Mouse (Mus musculus): ENCODE results near the gene Cwf19l1.

Gene Cwf19l1

GRCm38 (mm10) chr19:44111706-44112105 is 24.0 kb downstream of the Cwf19l1 start:
- DNase-seq (ENCODE audit: low read depth): peak; percentile 28

GRCm38 (mm10) chr19:44110356-44110755 is 25.3 kb downstream of the Cwf19l1 start:
- no peak for DNase-seq (ENCODE audit: low read depth)

DNA sequence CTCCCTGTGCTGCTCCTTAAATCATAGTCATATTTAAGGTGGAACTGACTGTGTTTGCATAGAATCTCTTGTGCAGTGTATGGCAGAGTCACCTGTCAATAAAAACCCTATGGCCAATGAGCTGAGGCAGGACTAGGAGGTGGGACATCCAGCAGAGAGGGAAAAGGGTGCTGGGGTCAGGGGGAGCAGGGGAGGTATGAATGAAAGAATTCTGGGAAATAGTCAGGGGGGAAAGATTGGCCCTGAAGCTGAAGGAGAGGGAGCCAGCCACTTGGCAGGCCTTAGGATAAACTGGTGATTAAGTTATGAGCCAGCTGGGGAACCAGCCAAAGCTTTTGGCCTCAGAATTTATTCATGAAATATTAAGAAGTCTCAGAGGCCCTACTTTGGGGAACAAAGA is 26.7 kb downstream of the Cwf19l1 start:
- no peak for DNase-seq (ENCODE audit: low read depth)

- no peak for DNase-seq (ENCODE audit: low read depth)
Measured at GRCm38 (mm10) chr19:44107661-44108521, 27.8 kb downstream of the Cwf19l1 start.

GRCm38 (mm10) chr19:44106831-44107660 is 28.6 kb downstream of the Cwf19l1 start, which contains the start of gene Chuk:
TSS of gene Chuk (minus strand) at chr19:44107480.
- peak; percentile 97 for DNase-seq (ENCODE audit: low read depth)

GRCm38 (mm10) chr19:44104393-44104792 is 31.3 kb downstream of the Cwf19l1 start:
- no peak for DNase-seq (ENCODE audit: low read depth)

DNA sequence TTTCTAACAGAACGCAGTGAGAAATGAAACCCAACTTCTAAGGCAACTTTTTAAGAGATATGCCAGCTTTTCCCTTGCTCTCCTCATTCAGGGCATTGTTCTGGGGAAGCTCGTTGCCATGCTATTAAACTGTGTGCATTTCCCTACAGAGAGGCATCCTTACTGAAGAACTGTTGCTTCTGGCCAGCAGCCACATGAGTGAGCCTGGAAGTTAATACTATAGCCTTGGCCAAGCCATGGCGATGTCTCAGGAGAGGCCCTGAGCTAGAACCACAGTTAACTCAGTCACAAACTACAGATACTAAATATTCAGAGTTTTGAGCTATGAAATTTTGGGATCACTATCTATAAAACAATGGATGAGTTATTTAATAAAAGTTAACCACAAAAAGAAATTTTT is 32.7 kb downstream of the Cwf19l1 start:
- no peak for DNase-seq (ENCODE audit: low read depth)

- DNase-seq (ENCODE audit: low read depth): no peak
Measured at GRCm38 (mm10) chr19:44100840-44101239, 34.8 kb downstream of the Cwf19l1 start.

GRCm38 (mm10) chr19:44086278-44086677 is 49.4 kb downstream of the Cwf19l1 start:
- no peak for DNase-seq (ENCODE audit: low read depth)

GRCm38 (mm10) chr19:44080920-44081319 is 54.8 kb downstream of the Cwf19l1 start:
- no peak for DNase-seq (ENCODE audit: low read depth)

- no peak for DNase-seq (ENCODE audit: low read depth)
Measured at GRCm38 (mm10) chr19:44080023-44080422, 55.7 kb downstream of the Cwf19l1 start.

- DNase-seq (ENCODE audit: low read depth): no peak
Measured at GRCm38 (mm10) chr19:44077024-44077423, 58.7 kb downstream of the Cwf19l1 start.

GRCm38 (mm10) chr19:44076457-44076856 is 59.2 kb downstream of the Cwf19l1 start:
- no peak for DNase-seq (ENCODE audit: low read depth)

DNA sequence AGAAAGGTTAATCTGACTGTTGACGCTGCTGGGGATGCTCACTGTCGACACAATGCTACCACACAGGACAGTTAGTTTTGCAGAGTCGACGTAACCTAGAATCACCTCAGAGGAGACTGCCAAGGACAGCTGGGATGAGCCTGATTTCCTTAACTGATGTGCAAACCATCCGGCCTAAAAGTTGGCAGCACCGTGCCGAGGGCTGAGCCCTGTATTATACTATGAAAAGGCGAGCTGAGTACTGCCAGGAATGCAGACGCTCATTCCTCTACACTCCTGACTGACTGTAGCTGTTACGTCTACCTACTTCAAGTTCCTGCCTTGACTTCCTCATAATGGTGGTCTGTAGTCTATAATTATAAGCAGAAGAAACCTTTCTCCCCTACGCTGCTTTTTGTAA is 60.7 kb downstream of the Cwf19l1 start:
- no peak for DNase-seq (ENCODE audit: low read depth)

DNA sequence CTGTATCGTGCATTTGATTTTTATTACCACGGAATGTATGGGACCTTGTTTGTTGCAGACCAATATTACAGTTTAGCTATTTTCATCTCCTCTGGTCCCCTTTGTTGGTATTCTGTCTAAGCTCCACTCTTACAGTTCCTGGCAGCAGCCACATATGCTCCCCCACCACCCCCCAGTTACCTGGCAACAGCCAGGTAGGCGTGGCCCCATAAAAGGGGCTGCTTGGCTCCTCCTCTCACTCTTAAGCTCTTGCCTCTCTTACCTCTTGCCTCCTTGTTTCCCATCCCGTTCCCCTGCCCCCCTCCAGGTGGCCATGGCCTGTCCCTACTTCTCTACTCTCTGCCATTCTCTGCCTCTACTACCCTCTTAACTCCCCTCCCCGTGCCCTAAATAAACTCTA is 64.5 kb downstream of the Cwf19l1 start:
- peak; percentile 4 for DNase-seq (ENCODE audit: low read depth)

GRCm38 (mm10) chr19:44069914-44070232 is 65.8 kb downstream of the Cwf19l1 start:
- no peak for DNase-seq (ENCODE audit: low read depth)

- peak; percentile 86 for DNase-seq (ENCODE audit: low read depth)
Measured at GRCm38 (mm10) chr19:44069121-44069913, 66.4 kb downstream of the Cwf19l1 start, which contains the start of gene Erlin1. TSS of gene Erlin1 (minus strand) at chr19:44069785.

DNA sequence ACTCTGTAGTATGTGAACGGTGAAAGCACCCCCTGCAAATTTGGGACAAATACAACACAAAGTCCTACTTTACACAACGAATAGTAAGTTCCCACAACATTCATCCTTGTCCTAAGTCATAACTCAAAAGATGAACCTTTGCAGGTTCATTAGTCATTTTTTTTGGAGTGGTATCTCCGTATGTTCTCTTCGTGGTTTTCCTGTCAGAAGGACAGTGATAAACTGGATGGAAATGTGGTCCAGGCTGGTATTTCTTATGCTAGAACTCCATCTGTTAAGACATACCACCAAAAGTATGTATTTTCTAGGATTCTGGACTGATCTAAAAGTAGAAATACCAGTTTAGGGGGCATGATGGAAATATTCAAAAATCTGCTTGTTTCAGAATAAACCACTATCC is 67.4 kb downstream of the Cwf19l1 start:
- peak; percentile 23 for DNase-seq (ENCODE audit: low read depth)

DNA sequence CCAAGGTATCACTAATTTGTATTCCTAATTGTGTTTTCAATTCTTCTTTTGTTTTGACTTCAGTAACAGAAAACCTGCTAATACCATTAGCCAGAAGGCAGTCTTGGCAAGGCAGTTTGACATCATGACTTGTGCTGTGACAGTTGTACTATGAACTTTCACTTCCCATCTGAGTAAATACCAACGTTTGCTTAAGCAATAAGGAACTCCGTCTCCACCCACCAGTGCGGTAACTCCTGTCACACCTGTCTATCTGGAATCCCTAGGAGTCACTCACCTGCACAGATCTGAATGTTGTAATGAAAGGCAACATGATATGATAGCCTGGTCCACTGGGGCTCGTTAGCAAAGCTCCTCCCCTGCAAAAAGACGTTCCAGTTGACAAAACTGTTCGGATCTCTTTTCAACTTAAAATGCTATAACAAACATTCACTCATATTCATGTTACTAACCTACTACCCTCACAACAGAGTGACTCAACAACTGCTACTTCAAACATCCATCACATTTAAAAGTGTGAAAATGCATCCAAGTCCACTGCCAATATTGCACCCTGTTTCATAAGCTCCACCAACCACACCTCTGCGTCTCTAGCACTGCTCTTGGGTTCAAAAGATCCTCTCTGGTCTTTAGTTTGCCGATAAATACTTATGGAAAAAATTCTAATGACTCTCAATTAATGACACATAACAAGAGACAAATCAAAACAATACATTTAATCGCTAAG is 68.2 kb downstream of the Cwf19l1 start:
- DNase-seq (ENCODE audit: low read depth): peak; percentile 39

DNA sequence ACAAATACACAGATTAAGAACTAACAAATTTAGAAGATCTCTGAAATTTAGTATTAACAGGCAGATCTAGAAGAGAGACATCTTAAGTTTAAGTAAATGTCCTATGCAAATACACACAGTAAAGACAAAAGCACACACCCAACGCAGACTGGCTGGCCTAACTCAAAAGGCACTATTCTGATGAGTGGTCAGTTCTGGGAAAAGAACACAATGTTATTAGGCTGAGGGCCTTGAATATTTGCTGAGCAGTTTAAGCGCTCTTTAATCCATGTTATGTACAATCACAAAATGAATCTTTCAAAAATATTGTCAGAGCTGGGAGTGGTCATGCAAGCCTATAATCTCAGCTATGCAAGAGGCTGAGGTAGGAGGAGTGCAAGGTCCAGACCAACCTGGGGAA is 70.9 kb downstream of the Cwf19l1 start:
- no peak for DNase-seq (ENCODE audit: low read depth)

- DNase-seq (ENCODE audit: low read depth): no peak
Measured at GRCm38 (mm10) chr19:44063773-44064172, 71.9 kb downstream of the Cwf19l1 start.

DNA sequence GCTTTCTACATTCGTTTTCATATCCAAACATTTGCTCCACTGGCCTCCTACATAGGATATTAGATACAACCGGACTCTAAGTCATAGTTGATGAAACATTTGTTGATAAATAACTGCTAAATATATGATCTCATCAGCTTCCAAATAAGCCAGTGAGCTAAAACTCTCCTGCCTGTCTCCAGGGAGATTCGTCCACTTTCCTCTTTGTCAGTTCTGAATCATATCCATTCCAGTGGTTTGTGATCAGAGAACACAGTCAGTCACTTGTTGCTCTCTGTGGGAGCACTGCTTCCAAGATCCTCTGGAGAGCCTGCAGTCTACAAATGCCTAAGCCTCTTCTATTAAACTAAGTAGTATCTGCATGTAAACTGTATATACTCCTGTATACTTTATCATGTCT is 75.5 kb downstream of the Cwf19l1 start:
- DNase-seq (ENCODE audit: low read depth): no peak
